Mouse (Mus musculus) lung, postnatal 10 days (tissue): ENCODE measurements at regions not wholly inside any gene's neighbourhood (a gene's known extent, or its start where the extent isn't known, plus 50 kb on each side); places are given as distances from the start of the nearest gene placed in this dataset.

Source experiments
- DNase-seq: peaks from one replicate; pipeline ENCODE4 v3.0.0; 2021

GRCm38 (mm10) chr12:6211266-6211665, 835.8 kb upstream of the Klhl29 start:
- DNase-seq, result no peak

GRCm38 (mm10) chr12:6189232-6189631, 813.8 kb upstream of the Klhl29 start:
- DNase-seq, result no peak

DNA sequence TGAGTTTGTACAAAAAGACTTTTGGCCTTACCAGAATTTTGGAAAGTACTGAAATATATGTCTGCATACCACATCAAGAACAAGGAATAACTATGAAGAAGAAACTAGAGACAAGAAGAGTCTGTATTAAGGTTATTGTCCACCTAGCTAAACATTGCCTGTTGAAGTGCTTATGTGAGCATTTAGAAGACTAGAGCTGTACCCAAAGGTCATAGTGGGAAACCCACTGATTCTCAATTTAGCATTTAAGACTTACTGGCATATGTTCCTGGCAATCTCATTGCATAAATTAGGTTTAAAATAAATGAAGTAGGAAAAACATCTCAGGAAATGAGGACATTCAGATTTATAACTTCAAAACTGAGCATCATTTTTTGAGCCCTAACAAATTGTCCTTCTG, 793.3 kb upstream of the Klhl29 start:
- DNase-seq, result no peak

GRCm38 (mm10) chr12:6154287-6154686, 778.8 kb upstream of the Klhl29 start:
- no peak for DNase-seq

GRCm38 (mm10) chr12:6151476-6151875, 776.0 kb upstream of the Klhl29 start:
- no peak for DNase-seq

- DNase-seq, result no peak
Observed at GRCm38 (mm10) chr12:6132451-6132850, 757.0 kb upstream of the Klhl29 start.

- DNase-seq, result no peak
Observed at GRCm38 (mm10) chr12:6119557-6119956, 744.1 kb upstream of the Klhl29 start.

DNA sequence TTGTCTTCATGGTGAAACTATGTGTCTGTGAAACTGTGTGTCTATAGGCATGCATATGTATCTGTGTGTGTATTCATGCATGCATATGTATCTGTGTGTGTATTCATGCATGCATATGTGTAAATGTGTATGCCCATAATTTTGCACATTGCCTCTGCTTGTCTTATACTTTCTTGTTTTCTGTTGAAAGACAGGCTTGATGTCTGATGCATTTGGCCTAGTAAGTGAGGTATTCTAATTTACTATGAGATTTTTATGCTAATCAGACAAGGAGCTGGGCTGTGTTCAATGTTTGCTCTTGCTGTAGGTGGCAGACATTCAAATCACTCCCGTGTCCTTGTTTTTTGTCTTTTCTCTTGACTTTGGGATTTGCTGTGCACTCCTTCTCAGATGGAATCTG, 739.8 kb upstream of the Klhl29 start:
- no peak for DNase-seq

- no peak for DNase-seq
Observed at GRCm38 (mm10) chr12:6097295-6097694, 721.8 kb upstream of the Klhl29 start.

DNA sequence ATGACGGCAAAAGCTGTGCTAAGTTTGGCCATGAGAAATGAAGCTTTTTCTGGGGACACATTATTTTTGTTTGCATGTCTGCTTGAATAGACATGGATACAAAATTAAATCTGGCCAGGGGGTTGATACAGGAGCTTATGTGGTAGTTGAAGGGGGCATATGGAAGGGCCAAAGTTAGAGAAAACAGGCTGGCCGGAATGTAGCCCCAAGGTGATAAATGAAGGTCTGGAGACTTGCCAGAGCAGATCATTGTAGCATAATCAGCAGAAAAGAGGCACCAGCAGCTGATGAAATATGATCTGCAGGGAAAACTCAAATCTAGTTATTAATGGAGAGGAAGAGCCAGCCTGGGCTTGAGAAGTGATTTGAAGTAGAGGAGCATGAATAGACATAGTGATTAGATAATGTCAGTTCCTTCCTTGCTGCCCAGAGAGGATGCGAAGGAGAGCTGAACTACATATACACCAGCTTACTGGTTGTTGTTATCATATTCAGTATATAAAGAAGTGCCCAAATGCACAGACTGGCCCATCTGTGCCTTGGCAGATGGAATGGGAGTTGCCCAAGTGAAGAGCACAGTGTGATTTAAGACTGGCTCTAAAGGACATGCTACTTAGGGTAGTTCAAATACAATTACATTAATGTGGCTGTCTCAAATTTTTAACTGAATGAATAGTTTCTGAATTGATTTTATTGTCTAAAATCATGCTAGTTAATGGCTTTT, 712.3 kb upstream of the Klhl29 start:
- no peak for DNase-seq

GRCm38 (mm10) chr12:6087071-6087470, 711.6 kb upstream of the Klhl29 start:
- DNase-seq, result no peak

DNA sequence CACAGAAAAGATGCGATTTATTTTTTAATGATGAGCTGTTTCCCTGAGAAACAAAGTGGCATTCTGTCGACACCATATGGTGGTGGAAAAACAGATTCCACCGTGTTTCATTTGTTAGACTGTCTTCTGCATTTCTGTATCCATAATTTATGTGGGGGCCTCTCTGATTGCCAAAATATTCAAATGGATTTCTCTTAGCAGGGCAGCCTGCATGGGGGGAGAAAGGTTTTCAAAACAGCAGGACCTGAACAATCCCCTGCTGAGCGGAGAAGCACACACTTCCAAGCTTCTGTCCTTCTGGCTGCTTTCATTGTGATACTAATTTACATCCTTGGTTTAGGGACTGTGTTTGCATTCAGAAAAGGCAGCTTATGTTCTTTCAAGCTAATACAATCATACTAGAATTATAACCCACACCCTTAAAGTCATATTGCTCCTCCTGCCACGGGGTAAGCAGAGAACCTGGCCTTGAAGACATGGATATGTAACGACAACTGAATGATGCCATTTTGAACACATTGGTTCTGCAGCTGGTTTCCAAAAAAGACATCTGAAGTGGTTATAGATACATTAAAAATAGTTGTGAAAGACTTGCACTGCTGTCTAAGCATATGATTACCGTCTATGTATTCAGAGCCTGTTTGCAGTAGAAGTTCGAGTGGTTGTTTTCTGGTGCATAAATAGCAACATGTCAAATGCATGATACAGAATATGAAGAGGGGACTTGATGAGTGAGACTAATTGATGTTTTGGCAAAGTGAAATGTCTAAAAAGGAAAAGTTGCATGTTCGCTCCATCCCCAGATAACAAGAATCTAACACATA, 671.6 kb upstream of the Klhl29 start:
- DNase-seq, result no peak

DNA sequence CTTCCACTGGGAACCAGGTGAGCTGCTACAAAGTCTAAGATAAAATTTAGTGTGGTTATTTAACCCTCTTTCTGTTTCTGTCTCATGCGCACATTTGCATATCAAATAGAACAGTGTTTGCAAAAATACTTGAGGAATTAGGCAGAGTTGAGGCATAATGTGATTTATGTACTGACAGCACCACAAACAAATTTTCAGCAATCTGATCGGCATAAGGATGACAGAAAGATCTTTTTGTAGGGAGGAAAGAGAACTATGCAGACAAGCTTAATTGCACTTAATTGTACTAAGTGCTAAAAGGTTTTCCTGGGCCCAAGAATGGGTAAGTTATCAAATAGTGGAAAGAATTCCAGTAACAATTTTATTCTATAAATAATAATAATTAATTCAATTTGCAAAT, 670.6 kb upstream of the Klhl29 start:
- no peak for DNase-seq

GRCm38 (mm10) chr12:6042326-6042725, 666.8 kb upstream of the Klhl29 start:
- DNase-seq, result no peak

DNA sequence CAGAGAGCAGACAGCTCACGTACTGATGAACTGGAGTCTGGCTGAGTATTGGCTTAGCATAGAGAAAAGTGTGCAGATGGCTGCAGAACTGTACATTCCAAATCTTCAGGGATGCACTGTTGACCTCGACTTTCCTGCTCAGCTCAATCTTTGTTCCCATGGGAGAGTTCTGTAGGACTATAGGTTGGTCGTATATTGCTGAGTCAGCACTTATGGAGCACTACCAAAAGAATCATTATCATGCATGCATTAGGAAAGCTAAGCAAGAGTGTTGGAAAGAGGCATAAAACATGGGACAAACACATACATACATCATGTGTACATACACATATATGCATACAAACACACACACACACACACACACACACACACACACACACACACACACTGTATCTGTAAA, 648.6 kb upstream of the Klhl29 start:
- no peak for DNase-seq

- no peak for DNase-seq
Observed at GRCm38 (mm10) chr12:6022490-6022889, 647.0 kb upstream of the Klhl29 start.

DNA sequence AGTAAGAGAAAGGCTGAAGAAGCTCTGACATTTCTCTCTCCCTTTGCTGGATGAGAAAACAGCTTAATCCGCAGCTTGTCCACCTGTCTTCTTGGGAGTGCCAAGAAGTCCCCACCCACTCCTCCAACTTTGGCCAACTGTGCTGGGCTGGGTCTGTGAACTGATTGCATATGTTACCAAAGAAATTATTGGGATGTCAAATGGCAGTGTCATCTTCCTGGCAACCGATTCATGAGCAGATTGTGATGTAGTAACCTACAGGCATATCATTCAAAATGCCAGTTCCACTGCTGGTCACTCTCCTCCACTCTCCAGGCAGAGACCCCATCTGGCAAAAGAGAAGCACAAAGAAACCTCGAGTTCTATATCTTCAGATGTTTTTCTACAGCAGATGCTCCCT, 625.5 kb upstream of the Klhl29 start:
- no peak for DNase-seq

DNA sequence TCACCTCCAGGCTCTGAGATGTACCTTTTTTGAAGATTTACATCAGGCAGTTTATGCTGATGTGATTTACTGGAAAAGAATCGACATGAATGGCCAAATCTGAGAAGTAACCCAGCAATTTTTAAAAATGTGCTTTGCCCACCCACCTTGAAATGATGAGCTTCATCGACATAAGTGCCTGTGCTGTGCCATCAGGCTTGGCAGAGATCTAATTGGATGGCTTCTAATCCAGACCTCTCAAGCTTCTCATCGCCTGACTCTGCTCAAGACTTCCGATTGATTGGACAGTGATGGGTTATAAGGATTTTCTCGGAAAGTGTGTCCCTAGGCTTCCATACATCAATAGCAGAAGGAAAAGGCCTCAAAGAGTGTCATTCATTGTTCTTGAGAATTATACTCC, 621.9 kb upstream of the Klhl29 start:
- DNase-seq, result no peak

- no peak for DNase-seq
Observed at GRCm38 (mm10) chr12:5996672-5997071, 621.2 kb upstream of the Klhl29 start.

- no peak for DNase-seq
Observed at GRCm38 (mm10) chr12:5983937-5984610, 608.6 kb upstream of the Klhl29 start.

DNA sequence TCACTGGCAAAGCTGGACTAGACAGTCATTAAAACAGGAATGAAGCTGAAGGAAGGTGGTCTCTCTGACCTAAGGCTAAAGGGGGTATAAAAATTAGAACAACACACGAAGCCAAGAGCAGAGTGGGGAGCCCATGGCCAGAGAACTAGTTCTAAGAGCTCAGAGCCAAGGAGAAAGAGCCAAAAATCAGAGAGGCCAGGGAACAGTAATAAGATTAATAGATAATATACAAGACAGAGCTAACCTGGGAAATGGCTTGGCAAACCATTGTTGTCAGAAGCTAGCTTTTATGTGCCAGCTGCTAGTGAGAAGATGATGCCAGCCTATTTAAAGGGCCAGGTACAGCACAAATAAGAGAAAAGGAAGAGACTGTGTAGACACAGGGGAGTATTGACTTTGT, 606.6 kb upstream of the Klhl29 start:
- no peak for DNase-seq

DNA sequence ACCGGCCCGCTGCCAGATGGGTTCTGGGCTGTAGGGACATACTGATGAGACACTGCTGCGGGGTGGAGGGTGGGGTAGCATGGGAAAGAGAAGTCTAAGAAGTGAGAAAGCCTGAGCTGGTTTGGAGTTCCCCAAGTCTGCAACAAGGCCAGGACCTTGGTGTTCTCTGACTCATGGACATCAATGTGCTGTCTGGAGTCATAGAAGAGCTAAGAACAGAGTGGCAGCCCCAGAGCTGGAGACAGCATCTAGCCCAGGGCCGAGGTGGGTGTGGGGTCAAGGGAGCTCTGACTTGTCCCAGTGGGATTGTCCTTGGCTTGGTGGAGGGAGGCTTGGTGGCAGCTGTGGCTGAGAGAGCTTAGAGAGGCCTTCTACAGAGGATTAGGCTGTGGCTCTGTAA, 600.4 kb upstream of the Klhl29 start:
- no peak for DNase-seq

DNA sequence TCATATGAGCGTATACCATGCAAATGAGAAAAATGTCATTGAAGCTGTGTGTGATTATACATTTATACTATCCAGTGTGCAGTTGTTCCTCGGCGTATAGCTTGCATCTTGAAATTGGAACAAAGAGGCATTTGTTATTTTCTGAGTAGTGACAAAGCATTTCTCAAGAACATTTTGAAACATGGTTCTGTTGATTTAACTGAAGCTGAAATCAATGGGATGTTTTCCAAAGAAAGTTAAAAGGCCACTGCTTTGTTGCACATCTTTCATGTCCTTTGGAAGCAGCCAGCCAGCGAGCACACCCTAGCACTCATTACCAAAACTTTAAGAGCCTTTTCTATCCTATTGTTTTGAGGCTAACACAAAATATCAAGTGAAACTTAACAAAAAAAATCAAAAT, 594.1 kb upstream of the Klhl29 start:
- DNase-seq, result no peak

DNA sequence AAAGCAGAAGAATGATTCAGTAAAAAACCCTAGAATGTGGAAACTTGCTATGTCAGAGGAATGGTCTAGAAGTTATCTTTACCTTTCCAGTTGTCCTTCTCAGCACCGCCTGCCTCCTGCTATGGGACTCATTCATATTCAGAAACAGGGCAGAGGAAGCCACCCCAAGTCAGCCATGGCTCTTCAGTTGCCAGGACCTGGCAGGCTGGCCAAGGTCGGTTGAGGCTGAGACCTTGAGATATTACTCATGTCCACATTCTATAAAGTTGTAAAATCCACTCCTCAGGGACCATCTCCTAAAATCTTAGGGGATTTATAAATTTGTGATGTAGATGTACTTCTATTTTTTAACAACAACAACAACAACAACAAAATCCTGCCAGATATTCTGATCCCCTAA, 580.7 kb upstream of the Klhl29 start:
- no peak for DNase-seq
